Mouse (Mus musculus) ES-Bruce4 (cell line): Measurements from ENCODE around the gene Unc5c.

Experiments
- CTCF ChIP-seq: IDR thresholded peaks from one replicate; pipeline ENCODE4 v1.8.1; 2011; ENCODE audit warnings: low read depth, low read length
- EP300 ChIP-seq: IDR thresholded peaks from 2 replicates; pipeline ENCODE4 v1.6.1; 2011; ENCODE audit warnings: low read depth, low read length; ENCODE audit not compliant: insufficient read depth
- POLR2A ChIP-seq: IDR thresholded peaks from one replicate; pipeline ENCODE4 v1.8.1; 2011; ENCODE audit warnings: low read length; ENCODE audit not compliant: insufficient read depth

GRCm38 (mm10) chr3:141653915-141654314 is 188.9 kb downstream of the Unc5c start:
- no peak for TF ChIP-seq CTCF
- no peak for TF ChIP-seq POLR2A
- TF ChIP-seq EP300, result no peak
